Mouse (Mus musculus) liver, adult 10 weeks (tissue): ENCODE data around the gene Gen1. TPM values are rescaled to one million over a fixed set of nuclear protein-coding genes. Genes with fewer than 3 reads are reported as not detected.

Experiments
- polyA plus RNA-seq: library from polyadenylated mRNA; stranded (reverse); fragments of 350-450 nt; fragmentation: Illumina TruSeq; extraction: RNeasy Lipid Tissue Mini Kit (QIAGEN cat#74804); gene quantifications from one replicate; pipeline ENCODE4 v1.2.3, GENCODE M21; 2014; ENCODE audit warnings: low read depth, low replicate concordance

The Gen1 gene
- polyA plus RNA-seq = 0.85 TPM

DNA sequence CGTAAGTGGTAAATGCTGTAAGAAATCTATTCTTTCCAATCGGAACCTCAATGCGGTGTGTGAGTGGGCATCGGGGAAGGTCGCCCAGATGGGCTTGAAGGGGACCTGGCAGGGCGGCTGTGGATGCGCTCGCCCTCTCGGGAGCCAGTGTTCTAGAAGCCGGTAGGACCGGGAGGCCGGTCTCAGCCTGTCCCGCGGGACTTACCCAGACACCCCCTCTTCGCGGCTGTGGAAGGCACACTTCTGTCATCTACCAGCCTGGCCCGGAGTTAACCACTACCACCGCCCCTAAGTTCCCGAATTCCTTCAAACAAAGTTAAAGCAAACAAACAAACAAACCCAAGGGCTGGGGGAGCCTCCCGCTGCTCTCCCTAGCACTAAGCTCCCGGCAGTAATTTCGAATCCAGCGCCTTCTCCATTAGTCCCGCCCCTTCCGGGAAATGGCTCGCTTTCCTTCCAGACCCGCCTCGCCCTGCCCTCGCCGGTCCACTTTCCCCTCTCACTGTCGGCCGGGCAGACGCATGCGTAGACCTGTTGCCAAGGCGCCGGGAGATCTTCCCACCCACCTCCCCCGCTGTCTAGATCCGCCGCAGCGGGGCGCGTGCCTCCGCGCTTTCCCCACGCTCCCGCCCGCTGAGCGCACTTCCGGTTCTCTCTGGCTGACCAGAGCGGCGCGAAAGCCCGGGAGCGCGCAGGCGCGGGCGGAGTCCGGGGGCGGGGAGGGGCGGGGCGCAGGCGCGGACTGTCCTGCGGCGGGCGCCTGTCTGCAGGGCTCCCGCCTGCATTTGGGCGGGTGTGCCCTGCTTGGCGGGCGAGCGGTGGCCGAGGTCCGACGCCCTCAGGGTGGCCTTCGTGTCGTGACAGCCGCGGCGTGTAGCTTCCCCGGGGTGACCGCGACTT is at the start of gene Gen1, which contains the start of gene Smc6:
Gen1 (minus strand) TSS at position 420 of the 900 bp plus-strand sequence.
Smc6 (plus strand) TSS at position 505 of the 900 bp plus-strand sequence.

GRCm38 (mm10) chr12:11208872-11209271 is 56.7 kb downstream of the Gen1 start, which contains the start of gene Msgn1:
Gene Msgn1 (minus strand): TSS chr12:11208972.

Other genes starting within 250 kb of the Gen1 start
- not detected for gene Kcns3, start 114.7 kb downstream of the Gen1 start, polyA plus RNA-seq
- not detected for gene Msgn1, start 56.8 kb downstream of the Gen1 start, polyA plus RNA-seq
- gene Smc6, start 85 bp upstream of the Gen1 start, polyA plus RNA-seq = 27.0 TPM
- gene Vsnl1, start 170.8 kb upstream of the Gen1 start, polyA plus RNA-seq = not detected
- not detected for gene Rad51ap2, start 190.3 kb upstream of the Gen1 start, polyA plus RNA-seq